Mouse (Mus musculus): ENCODE measurements around the gene Samhd1. TPM values are rescaled to one million over a fixed set of nuclear protein-coding genes. Genes with fewer than 3 reads are reported as not detected.

The Samhd1 gene
- total RNA-seq, 2 experiments from 2014 or later, result 69.9 to 81.6 TPM

DNA sequence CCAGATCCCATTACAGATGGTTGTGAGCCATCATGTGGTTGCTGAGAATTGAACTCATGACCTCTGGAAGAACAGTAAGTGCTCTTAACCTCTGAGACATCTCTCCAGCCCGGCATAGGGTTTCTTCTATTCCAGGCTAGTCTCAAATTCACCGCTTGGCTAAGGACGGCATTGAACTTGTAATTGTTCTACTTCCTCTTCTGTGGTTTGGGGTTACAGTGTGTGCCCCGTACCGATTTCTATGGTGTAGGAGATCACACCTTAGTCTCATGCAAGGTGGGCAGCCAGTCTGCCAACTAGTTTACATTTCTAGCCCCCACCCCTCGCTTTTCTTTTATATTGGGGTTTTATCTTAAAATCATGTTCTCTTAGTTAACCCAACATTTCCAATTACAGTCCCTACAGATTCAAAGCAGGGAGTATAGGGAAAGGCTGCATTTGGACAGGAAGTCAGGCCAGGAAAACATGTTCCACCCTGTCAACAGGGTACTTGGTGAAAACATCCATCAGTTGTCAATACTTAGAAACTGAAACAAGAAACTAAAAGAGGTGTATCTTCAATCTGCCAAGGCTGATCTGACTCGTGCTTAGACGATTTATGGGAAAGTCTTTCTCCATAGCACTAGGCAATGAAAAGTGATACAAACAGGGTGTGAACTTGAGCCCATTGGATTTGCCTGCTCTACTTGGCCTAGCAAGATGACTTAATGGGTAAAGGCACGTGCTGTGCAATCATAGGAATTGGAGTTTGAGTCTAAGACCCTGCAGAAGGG, 3.1 kb upstream of the Samhd1 start:
- no peak for ATAC-seq (replicated peaks; ENCODE audit: low FRiP score, poor library complexity, severe bottlenecking)

DNA sequence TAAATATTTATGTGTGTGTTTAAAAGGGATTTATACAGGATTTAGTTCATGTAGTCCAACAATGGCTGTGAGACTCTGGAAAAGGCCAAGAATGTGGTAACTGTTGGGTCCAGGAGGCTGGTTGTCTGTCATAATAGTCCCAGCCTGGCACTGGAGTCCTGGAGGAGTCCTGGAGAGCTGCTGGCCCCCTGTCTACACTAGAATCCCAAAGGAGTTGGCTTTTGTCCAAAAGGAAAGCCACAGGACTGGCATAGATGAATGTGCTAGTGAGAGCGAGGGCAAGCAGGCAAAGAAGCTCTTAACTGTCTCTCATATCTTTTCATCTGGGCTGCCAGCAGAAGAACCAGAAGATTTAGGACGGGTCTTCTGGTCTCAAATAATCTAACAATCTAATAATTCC, 1.6 kb upstream of the Samhd1 start:
- no peak for ATAC-seq (replicated peaks; ENCODE audit: low FRiP score, poor library complexity, severe bottlenecking)

- no peak for ATAC-seq (replicated peaks; ENCODE audit: low FRiP score, poor library complexity, severe bottlenecking)
Observed at GRCm38 (mm10) chr2:157136176-157136575, 1.1 kb upstream of the Samhd1 start.

GRCm38 (mm10) chr2:157135529-157136120, 560 bp upstream of the Samhd1 start:
- no peak for ATAC-seq (replicated peaks; ENCODE audit: low FRiP score, poor library complexity, severe bottlenecking)

- peak; percentile 47 for ATAC-seq (replicated peaks; ENCODE audit: low FRiP score, poor library complexity, severe bottlenecking)
Observed at GRCm38 (mm10) chr2:157134479-157134931, 560 bp downstream of the Samhd1 start.

DNA sequence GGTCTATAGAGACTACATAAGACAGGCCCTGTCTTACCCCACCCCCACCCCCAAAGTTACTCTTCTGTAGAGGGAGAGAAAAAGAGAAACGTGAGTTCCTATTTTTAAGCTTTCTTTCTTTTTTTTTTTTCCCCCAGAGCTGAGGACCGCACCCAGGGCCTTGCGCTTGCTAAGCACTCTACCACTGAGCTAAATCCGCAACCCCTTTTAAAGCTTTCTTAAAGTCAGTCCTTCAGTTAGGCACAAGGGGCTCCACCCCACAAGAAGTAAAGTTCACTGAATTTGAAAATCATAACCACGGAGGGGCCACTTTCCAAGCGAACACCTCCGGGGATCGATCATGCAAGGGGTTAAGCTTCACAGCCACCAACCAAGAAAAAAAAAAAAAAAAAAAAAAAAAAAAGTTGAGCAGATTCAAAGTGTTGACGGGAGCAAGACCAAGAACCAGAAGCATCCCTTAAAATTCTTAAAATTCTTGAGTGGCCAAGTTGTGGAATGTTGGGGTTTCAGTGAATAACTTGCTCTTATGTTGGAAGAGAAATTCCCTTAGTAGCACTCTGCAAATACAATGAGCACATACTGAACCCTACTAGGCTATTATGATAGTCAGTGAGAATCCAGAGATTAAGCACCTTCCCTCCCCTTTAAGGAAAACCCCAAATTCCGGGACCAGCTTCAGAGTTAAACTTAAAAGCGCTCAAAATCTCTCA, 1.1 kb downstream of the Samhd1 start:
- no peak for ATAC-seq (replicated peaks; ENCODE audit: low FRiP score, poor library complexity, severe bottlenecking)

GRCm38 (mm10) chr2:157132686-157133540, 2.2 kb downstream of the Samhd1 start:
- no peak for ATAC-seq (replicated peaks; ENCODE audit: low FRiP score, poor library complexity, severe bottlenecking)

DNA sequence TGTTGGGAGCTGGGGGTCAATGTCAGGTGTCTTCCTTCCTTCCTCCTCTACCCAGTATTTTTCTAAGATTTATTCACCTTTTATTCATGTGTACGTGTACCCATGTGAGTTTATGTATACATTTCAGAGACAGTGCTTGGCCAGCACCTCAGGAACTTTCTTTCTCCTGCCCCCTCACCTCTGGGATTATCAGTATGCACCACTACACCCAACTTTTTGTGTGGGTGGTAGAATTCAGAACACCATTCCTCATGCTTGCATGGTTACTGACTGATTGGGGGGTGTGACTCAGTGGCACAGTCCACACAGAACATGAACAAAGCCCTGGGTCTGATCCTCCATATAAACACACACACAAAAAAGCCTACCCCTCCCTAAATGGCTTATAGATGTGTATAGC, 3.0 kb downstream of the Samhd1 start:
- no peak for ATAC-seq (replicated peaks; ENCODE audit: low FRiP score, poor library complexity, severe bottlenecking)

GRCm38 (mm10) chr2:157130813-157131514, 4.1 kb downstream of the Samhd1 start:
- ATAC-seq (replicated peaks; ENCODE audit: low FRiP score, poor library complexity, severe bottlenecking), result no peak

- 0 out of 2 replicates have a peak, but pooled peaks have one; percentile 27 for ATAC-seq (replicated peaks; ENCODE audit: low FRiP score, poor library complexity, severe bottlenecking)
Observed at GRCm38 (mm10) chr2:157129601-157130164, 5.4 kb downstream of the Samhd1 start.

- no peak for ATAC-seq (replicated peaks; ENCODE audit: low FRiP score, poor library complexity, severe bottlenecking)
Observed at GRCm38 (mm10) chr2:157129096-157129495, 6.0 kb downstream of the Samhd1 start.

GRCm38 (mm10) chr2:157128072-157128471, 7.0 kb downstream of the Samhd1 start:
- no peak for ATAC-seq (replicated peaks; ENCODE audit: low FRiP score, poor library complexity, severe bottlenecking)

DNA sequence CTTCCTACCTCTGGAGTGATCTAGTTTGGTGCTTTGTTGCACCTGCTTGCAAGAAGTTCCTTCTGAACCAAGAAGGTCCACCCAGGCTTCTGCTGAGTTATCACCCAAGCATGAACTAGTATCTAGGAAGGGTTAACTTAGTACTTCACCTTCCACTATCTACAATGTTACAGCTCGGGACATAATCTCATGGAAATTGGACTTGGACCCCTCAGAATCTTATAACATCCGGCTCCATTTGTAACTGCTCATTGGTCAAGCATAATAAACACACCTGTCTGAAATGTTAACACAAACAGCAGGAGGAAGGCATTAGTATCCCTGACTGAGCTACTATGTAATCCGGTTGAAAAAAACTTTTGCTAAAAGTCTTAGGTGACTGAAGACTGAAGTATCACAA, 7.7 kb downstream of the Samhd1 start:
- no peak for ATAC-seq (replicated peaks; ENCODE audit: low FRiP score, poor library complexity, severe bottlenecking)

- no peak for ATAC-seq (replicated peaks; ENCODE audit: low FRiP score, poor library complexity, severe bottlenecking)
Observed at GRCm38 (mm10) chr2:157125246-157125645, 9.8 kb downstream of the Samhd1 start.

DNA sequence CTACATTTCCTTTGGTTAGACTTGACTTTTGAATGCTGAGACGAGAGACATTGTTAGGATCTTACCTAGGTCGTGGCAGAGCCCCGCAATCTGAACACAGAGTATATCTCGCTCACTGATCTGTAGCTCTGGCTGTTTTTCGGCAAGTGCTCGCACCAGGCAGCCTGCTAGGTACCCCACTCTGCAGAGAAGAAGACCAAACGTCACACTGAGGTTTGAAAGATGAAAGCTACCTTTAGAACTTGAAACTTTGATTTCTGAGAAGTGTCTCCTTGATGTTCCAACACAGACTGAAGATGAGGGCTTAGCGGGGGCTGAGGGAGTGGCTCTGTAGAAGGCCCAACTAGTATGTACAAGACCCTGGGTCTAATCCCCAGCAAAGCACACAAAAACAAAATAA, 13.3 kb downstream of the Samhd1 start:
- ATAC-seq (replicated peaks; ENCODE audit: low FRiP score, poor library complexity, severe bottlenecking), result no peak

DNA sequence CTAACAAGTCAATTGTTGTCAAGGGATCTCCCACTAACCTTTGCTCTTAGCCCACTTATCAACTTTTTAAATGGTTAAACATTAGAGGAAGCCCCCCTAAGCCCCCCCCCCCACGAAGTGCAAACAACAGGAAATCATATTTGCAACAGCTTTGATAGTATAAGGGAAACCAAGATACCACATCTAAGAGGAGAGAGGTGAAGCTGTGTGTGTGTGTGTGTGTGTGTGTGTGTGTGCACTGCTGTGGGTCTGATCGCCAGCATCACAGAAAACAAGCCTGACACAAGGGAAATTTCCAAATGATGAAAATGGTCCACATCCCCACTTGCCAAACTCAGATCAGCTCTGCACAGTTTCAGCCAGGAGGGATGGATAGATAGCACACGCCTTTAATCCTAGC, 16.0 kb downstream of the Samhd1 start:
- no peak for ATAC-seq (replicated peaks; ENCODE audit: low FRiP score, poor library complexity, severe bottlenecking)

DNA sequence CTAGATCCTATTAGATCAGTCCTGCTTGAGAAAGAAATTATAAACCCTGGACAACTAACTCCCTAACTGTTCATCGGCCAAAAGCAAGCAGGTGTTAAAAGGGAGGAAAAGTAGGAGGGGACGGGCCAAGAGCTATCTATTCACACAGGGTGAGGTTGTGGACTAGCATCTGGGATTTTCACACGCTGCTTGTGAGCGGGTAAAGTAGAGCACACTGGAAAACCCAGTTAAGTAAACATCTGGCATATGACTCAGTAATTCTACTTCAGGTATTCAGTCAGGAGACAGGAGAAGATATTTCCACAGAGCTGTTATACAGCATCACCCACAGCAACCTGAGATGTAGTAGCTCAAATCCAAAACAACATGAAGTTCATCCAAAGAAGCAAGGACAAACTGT, 16.5 kb downstream of the Samhd1 start:
- no peak for ATAC-seq (replicated peaks; ENCODE audit: low FRiP score, poor library complexity, severe bottlenecking)

DNA sequence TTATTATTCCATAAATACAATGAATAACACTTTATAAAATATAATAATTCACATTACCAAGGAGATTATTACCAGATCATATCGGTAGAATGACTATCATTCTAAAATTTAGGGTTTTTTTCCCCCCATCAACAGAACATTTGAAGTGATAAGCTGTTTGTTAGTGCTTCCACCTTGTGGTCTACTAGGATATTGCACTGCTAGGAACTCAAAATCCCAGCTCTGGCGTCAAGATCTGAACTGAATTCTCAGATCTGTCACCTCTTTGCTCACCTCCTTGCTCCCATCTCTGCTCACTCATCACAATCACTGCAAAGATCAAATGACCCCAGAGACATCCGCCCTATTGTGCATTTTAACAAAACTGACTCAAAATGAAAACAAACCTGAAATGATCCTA, 18.1 kb downstream of the Samhd1 start:
- ATAC-seq (replicated peaks; ENCODE audit: low FRiP score, poor library complexity, severe bottlenecking), result peak; percentile 82

DNA sequence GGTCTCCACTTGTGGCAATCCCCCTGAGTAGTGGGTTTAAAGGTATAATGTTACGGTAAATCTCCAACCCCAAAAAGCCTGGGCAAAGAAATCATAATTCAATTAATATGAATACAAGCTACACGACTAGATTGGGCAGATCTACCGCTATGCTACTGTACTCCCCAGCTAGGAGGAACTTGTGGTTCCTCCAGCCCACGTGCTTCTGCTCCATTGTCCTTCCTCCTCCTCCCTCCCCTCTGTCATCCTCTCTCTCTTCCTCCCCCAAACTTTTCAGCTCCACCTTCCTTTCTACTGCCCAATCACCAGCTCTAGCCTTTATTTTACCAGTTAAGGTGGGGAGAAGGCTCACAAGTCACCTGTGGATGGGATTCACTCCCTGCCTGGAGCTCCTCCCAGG, 26.8 kb downstream of the Samhd1 start:
- ATAC-seq (replicated peaks; ENCODE audit: low FRiP score, poor library complexity, severe bottlenecking), result no peak
